8 mouse cellular contexts compared by ENCODE assay signal in the genomic region with DNA sequence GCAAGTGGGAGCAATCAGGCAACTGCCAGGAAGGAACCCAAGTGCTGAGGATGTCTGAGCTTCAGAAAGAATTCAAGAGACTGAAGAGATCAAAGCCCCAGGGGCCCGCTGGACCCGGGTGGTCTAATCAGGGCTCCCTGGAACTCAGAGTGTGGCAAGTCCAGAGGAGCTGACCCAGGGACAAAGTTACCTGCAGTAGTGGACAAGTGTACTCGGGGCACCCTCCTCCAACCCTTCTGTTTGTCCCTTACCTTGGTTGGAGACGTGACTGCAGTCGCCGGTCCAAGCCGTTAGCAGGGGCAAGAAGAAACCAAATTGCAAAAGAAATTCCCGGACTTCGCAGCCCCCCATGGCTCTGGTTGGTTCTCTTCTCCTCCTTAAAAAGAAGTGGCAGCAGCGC. TPM values are rescaled to one million over a fixed set of nuclear protein-coding genes. Genes with fewer than 3 reads are reported as not detected.
DNase-seq lines count a peak whose midpoint lies in the region; ATAC-seq and TF ChIP-seq lines count a peak whose summit lies in the region.

No protein-coding gene starts in this region.

- peak in 1 of 2 experiments; percentile 17 for DNase-seq in cerebellum, adult 2 months
- no peak for DNase-seq in cerebellum, adult 9-11 months
- no peak for DNase-seq in lung, postnatal 10 days
- DNase-seq in ovary, adult 18-20 months (ENCODE audit: low spot score) = no peak
- no peak for DNase-seq in cerebellum, adult 18-20 months

- H3K4me1 ChIP-seq in cerebellum, adult 2 months (ENCODE audit: control insufficient read depth, insufficient read depth, low read length) = no peaks in the 10 kb centered on the region; the same call in none of the 2 replicates
- H3K4me1 ChIP-seq in lung, embryonic 16.5 days (replicated peaks; ENCODE audit: control insufficient read depth, insufficient read depth, low read length) = peaks cover 5% of the 10 kb centered on the region; the same call in 1 of the 2 replicates
- peaks cover 20% of the 10 kb centered on the region for H3K4me1 ChIP-seq in limb, embryonic 15.5 days

- TF ChIP-seq POLR2A in cerebellum, adult 2 months (IDR thresholded peaks at IDR 0.05; ENCODE audit: borderline replicate concordance, insufficient read depth, low read length) = no peak

- no peak for ATAC-seq in lung, embryonic 16.5 days (ENCODE audit: low read depth)
- no peak for ATAC-seq in limb, embryonic 15.5 days (ENCODE audit: insufficient number of reproducible peaks, low FRiP score, low TSS enrichment, low read depth)
- ATAC-seq in granulocyte monocyte progenitor cell, adult 5-6 weeks (replicated peaks; ENCODE audit: poor library complexity, severe bottlenecking) = no peak

- no peaks in the 10 kb centered on the region for H3K9me3 ChIP-seq in lung, embryonic 16.5 days (ENCODE audit: control insufficient read depth, low read length)
- no peaks in the 10 kb centered on the region for H3K9me3 ChIP-seq in limb, embryonic 15.5 days

- WGBS in cerebellum, adult 2 months = 1% methylated on average over 10 of the region's 10 CpGs
- under 1% methylated on average over 10 of the region's 10 CpGs for WGBS in lung, embryonic 16.5 days
- WGBS in limb, embryonic 15.5 days = 2% methylated on average over 10 of the region's 10 CpGs

- H3K36me3 ChIP-seq in lung, embryonic 16.5 days (ENCODE audit: control insufficient read depth, insufficient read depth, low read length) = no peaks in the 10 kb centered on the region
- H3K36me3 ChIP-seq in limb, embryonic 15.5 days = no peaks in the 10 kb centered on the region

- no peaks in the 10 kb centered on the region for H3K27me3 ChIP-seq in cerebellum, adult 2 months (ENCODE audit: control insufficient read depth, insufficient read depth, low read length)
- H3K27me3 ChIP-seq in lung, embryonic 16.5 days (ENCODE audit: control insufficient read depth, insufficient read depth, low read depth, low read length) = peaks cover 24% of the 10 kb centered on the region
- peaks cover 38% of the 10 kb centered on the region for H3K27me3 ChIP-seq in limb, embryonic 15.5 days

- H3K27ac ChIP-seq in cerebellum, adult 2 months (ENCODE audit: insufficient read depth, low read length) = no peak overlapping the region
- no peak overlapping the region for H3K27ac ChIP-seq in lung, embryonic 16.5 days (ENCODE audit: low read length)
- no peak overlapping the region for H3K27ac ChIP-seq in limb, embryonic 15.5 days

- peak overlapping the region; percentile 21 for H3K4me3 ChIP-seq in cerebellum, adult 2 months (replicated peaks; ENCODE audit: insufficient read depth, low read depth, low read length)
- H3K4me3 ChIP-seq in lung, embryonic 16.5 days (ENCODE audit: low read length) = no peak overlapping the region; the same call in 1 of the 2 replicates
- peak overlapping the region; percentile 46 for H3K4me3 ChIP-seq in limb, embryonic 15.5 days

- H3K4me2 ChIP-seq in lung, embryonic 16.5 days (ENCODE audit: low read depth, low read length) = peak overlapping the region; percentile 54
- H3K4me2 ChIP-seq in limb, embryonic 15.5 days = peak overlapping the region; percentile 89

- no peak for TF ChIP-seq CTCF in cerebellum, adult 2 months (IDR thresholded peaks at IDR 0.05; ENCODE audit: borderline replicate concordance, insufficient read depth, low read depth, low read length)

- H3K9ac ChIP-seq in lung, embryonic 16.5 days (ENCODE audit: low read length) = no peak overlapping the region
- H3K9ac ChIP-seq in limb, embryonic 15.5 days = no peak overlapping the region

RNA-seq across cellular contexts. Expression of a gene that starts 0.7 kb away (rescaled TPM):
- polyA plus RNA-seq in cerebellum, adult 2 months (2012; rRNA removed) = 3.2 and 3.8 TPM in 2 replicates
- not detected in 2 replicates for polyA plus RNA-seq in lung, embryonic 16.5 days (2015; fragmentation: Nextera tagmentation; extraction: Ambion mirVana)
- polyA plus RNA-seq in limb, embryonic 15.5 days (2015; fragmentation: Nextera tagmentation; extraction: Ambion mirVana) = 0.51 and 0.54 TPM in 2 replicates
- total RNA-seq in granulocyte monocyte progenitor cell, adult 5-6 weeks (2014; fragmentation: Nextera tagmentation) = not detected in 2 replicates
- not detected in 2 replicates for total RNA-seq in granulocyte monocyte progenitor cell, adult 5-6 weeks (2017)
